Mouse (Mus musculus) intestine, postnatal 0 days (tissue): ENCODE measurements around the gene Rrp9. TPM values are rescaled to one million over a fixed set of nuclear protein-coding genes. Genes with fewer than 3 reads are reported as not detected.
A peak's percentile ranks its signal among the peaks of the same experiment; 100 is the strongest.

Experiments used
- ATAC-seq: fragments of 200-750 bp; cut with Nextera tagmentation; 2 replicates; pipeline ENCODE4 v1.8.0; 2017; ENCODE audit warnings: mild to moderate bottlenecking, moderate TSS enrichment, moderate library complexity
- H3K27ac ChIP-seq: fragments of 300-500 bp; sonication (generic); 2 replicates; pipeline ENCODE4 v1.5.1; 2014; ENCODE audit warnings: mild to moderate bottlenecking, low read depth, low read length, moderate library complexity
- H3K27me3 ChIP-seq: fragments of 300-500 bp; sonication (generic); replicated peaks from 2 replicates; pipeline ENCODE4 v1.6.1; 2014; ENCODE audit warnings: low read length, mixed read lengths; ENCODE audit not compliant: control insufficient read depth, insufficient read depth
- H3K36me3 ChIP-seq: fragments of 300-500 bp; sonication (generic); 2 replicates; pipeline ENCODE4 v1.6.1; 2014; ENCODE audit warnings: mild to moderate bottlenecking, moderate library complexity; ENCODE audit not compliant: control insufficient read depth, insufficient read depth
- H3K4me1 ChIP-seq: fragments of 300-500 bp; sonication (generic); replicated peaks from 2 replicates; pipeline ENCODE4 v1.6.1; 2014; ENCODE audit warnings: antibody characterized with exemption, low read length, mixed read lengths; ENCODE audit not compliant: control insufficient read depth, insufficient read depth
- H3K4me2 ChIP-seq: fragments of 300-500 bp; sonication (generic); replicated peaks from 2 replicates; pipeline ENCODE4 v1.6.1; 2014; ENCODE audit warnings: low read depth, mild to moderate bottlenecking, moderate library complexity
- H3K4me3 ChIP-seq: fragments of 300-500 bp; sonication (generic); 2 replicates; pipeline ENCODE4 v1.5.1; 2014; ENCODE audit warnings: low read depth, low read length
- H3K9ac ChIP-seq: fragments of 300-500 bp; sonication (generic); 2 replicates; pipeline ENCODE4 v1.6.1; 2014; ENCODE audit warnings: mild to moderate bottlenecking, low read depth, low read length
- H3K9me3 ChIP-seq: fragments of 300-500 bp; sonication (generic); 2 replicates; pipeline ENCODE4 v1.6.1; 2016; ENCODE audit warnings: mixed run types; ENCODE audit not compliant: control insufficient read depth
- CTCF ChIP-seq: sonication (generic); IDR thresholded peaks from 2 replicates; pipeline ENCODE4 v1.5.1; 2016; ENCODE audit warnings: low read depth, mild to moderate bottlenecking, control low read depth, antibody characterized with exemption, moderate library complexity
- WGBS: fragments of 180-500 bp; shearing (Covaris S2); extraction: QIAGEN DNeasy Blood & Tissue Kit; methylation state at CpG from one replicate; pipeline ENCODE4 v1.1.7; 2014; 5-methylcytosine and 5-hydroxymethylcytosine counted together
- polyA plus RNA-seq: library from polyadenylated mRNA; unstranded; fragments of >200 nt; fragmentation: Nextera tagmentation; extraction: Ambion mirVana; gene quantifications from 2 replicates; pipeline ENCODE4 v1.2.1, GENCODE M21; 2015

The Rrp9 gene
- polyA plus RNA-seq, 1 experiment from 2014 or later = 17.7 TPM

DNA sequence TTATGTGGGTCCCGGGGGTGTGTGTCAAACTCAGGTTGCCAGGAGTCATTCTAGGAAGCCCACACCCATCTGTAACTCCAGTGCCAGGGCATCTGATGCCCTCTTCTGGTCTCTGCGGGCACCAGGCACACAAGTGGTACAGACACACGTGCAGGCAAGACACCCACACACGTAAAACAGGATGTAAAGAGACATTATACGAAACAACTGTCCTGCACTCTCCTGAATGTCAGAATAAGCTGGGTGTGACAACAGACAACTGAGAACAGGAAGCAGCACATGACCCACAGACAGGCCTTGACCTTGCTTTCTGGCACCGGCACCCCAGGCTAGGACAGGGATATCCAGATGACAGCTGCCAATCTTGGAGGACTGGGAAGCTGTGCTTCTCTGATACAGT lies 6.4 kb upstream of the Rrp9 start:
- 62% methylated on average over 6 of the region's 6 CpGs for WGBS
- Histone ChIP-seq H3K4me3 (no peak overlapping the region), H3K4me1 (no peaks in the 10 kb centered on the region; the same call in 1 of the 2 replicates), H3K27ac (no peak overlapping the region), H3K4me2 (no peak overlapping the region), H3K27me3 (peaks cover 19% of the 10 kb centered on the region; the same call in 1 of the 2 replicates), H3K9ac (no peak overlapping the region), H3K36me3 (no peaks in the 10 kb centered on the region; the same call in 1 of the 2 replicates), H3K9me3 (no peaks in the 10 kb centered on the region)
- 0 out of 2 replicates have a peak, but pooled peaks have one; percentile 16 for TF ChIP-seq CTCF
- ATAC-seq = no peak

DNA sequence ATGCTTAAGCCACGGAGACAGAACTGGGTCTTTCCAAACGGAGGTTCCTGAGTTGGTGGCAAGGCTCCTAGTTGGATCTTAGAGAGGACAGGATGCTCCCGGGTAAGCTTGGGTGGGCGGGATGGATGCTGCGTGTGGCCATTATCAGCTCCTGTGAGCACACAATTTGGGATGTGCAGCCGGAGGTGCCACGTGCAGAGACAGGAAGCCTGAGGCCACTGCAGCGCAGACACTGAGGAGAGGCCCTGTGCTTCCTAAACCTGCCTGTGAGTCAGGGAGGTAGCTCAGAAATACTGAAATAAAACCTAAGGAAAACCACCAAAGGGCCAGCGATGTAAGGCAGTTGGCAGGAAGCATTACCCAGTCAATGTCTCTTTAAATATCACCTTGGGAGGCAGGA lies 6.0 kb upstream of the Rrp9 start:
- TF ChIP-seq CTCF = no peak
- Histone ChIP-seq H3K4me2 (no peak overlapping the region), H3K4me3 (no peak overlapping the region), H3K27ac (no peak overlapping the region), H3K4me1 (no peaks in the 10 kb centered on the region; the same call in 1 of the 2 replicates), H3K9ac (no peak overlapping the region), H3K36me3 (no peaks in the 10 kb centered on the region; the same call in 1 of the 2 replicates), H3K9me3 (no peaks in the 10 kb centered on the region), H3K27me3 (peaks cover 14% of the 10 kb centered on the region; the same call in 1 of the 2 replicates)
- no peak for ATAC-seq
- 77% methylated on average over 9 of the region's 9 CpGs for WGBS

- H3K36me3 ChIP-seq = no peaks in the 10 kb centered on the region; the same call in 1 of the 2 replicates
- no peaks in the 10 kb centered on the region for H3K9me3 ChIP-seq
- H3K9ac ChIP-seq = no peak overlapping the region
- H3K4me3 ChIP-seq = no peak overlapping the region
- peak overlapping the region; percentile 50; the same call in 1 of the 2 replicates for H3K4me2 ChIP-seq
- H3K27me3 ChIP-seq = peaks cover under 1% of the 10 kb centered on the region; the same call in 1 of the 2 replicates
- no peak for ATAC-seq
- H3K27ac ChIP-seq = no peak overlapping the region
- 74% methylated on average over 14 of the region's 14 CpGs for WGBS
- no peak for TF ChIP-seq CTCF
- H3K4me1 ChIP-seq = peaks cover 5% of the 10 kb centered on the region
Observed at GRCm38 (mm10) chr9:106470991-106471750, 4.6 kb upstream of the Rrp9 start.

DNA sequence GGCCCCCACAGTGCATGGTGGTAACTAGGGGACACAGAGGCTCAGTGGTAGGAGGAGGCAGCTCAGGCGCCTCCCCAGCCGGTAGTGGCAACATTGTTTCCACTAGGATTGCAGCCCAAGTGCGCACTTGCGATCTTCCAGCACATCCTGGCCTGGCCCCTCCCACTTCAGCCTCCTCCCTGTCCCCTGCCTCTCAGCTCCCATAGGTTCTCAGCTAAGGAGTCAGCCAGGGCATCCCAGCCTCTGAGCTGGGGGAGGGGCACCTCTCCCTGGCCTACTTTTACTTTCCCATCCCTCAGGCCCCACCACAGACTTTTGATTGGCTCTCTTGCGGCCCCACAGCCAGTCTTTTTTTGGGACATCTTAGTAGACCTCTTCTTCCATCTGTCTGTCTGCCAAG lies 3.9 kb upstream of the Rrp9 start:
- Histone ChIP-seq H3K36me3 (no peaks in the 10 kb centered on the region; the same call in 1 of the 2 replicates), H3K4me1 (peaks cover 8% of the 10 kb centered on the region), H3K4me2 (peak overlapping the region; percentile 50; the same call in 1 of the 2 replicates), H3K4me3 (no peak overlapping the region), H3K9me3 (no peaks in the 10 kb centered on the region), H3K27ac (no peak overlapping the region), H3K27me3 (no peaks in the 10 kb centered on the region), H3K9ac (no peak overlapping the region)
- no peak; the same call in 1 of the 2 replicates for ATAC-seq
- no peak; the same call in 1 of the 2 replicates for TF ChIP-seq CTCF
- WGBS = 25% methylated on average over 5 of the region's 5 CpGs

DNA sequence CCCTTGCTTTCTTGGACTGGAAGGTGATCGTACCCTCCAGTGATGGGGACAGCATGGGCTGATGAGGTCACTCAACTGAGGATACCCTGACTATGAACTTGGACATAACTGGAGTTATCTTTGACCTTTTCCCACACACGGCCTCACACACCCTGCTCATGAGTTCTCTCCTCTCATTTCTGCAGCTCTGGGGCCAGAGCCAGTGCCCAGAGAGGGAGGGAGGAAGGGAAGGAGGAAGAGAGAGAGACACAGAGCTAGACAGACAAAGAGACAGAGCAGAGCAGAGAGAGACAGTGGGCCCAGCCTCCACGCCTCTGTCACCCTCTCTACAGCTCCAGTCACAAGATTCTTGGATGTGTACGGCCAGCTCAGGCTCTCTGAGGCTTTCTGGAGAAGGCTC lies 3.4 kb upstream of the Rrp9 start:
- Histone ChIP-seq H3K4me3 (no peak overlapping the region), H3K9me3 (no peaks in the 10 kb centered on the region), H3K36me3 (no peaks in the 10 kb centered on the region; the same call in 1 of the 2 replicates), H3K4me2 (no peak overlapping the region), H3K9ac (no peak overlapping the region), H3K27ac (peak overlapping the region; percentile 24; the same call in 1 of the 2 replicates), H3K4me1 (peaks cover 8% of the 10 kb centered on the region), H3K27me3 (no peaks in the 10 kb centered on the region)
- no peak for TF ChIP-seq CTCF
- ATAC-seq = no peak
- 47% methylated on average over 4 of the region's 4 CpGs for WGBS

- Histone ChIP-seq H3K9me3 (no peaks in the 10 kb centered on the region), H3K27ac (no peak overlapping the region), H3K27me3 (no peaks in the 10 kb centered on the region), H3K36me3 (no peaks in the 10 kb centered on the region; the same call in 1 of the 2 replicates), H3K4me3 (no peak overlapping the region), H3K4me2 (no peak overlapping the region), H3K4me1 (peaks cover 8% of the 10 kb centered on the region), H3K9ac (no peak overlapping the region)
- WGBS = 79% methylated on average over 16 of the region's 16 CpGs
- TF ChIP-seq CTCF = no peak
- ATAC-seq = no peak
Observed at GRCm38 (mm10) chr9:106473081-106473752, 2.5 kb upstream of the Rrp9 start.
